Mouse (Mus musculus) myocyte (in vitro differentiated cells): ENCODE data around the gene Gm28230. TPM values are rescaled to one million over a fixed set of nuclear protein-coding genes. Genes with fewer than 3 reads are reported as not detected.

ENCODE experiments used
- H3K27me3 ChIP-seq: one replicate; pipeline ENCODE4 v1.6.1; 2011; ENCODE audit not compliant: control insufficient read depth, insufficient read depth, insufficient read length
- H3K36me3 ChIP-seq: one replicate; pipeline ENCODE4 v1.6.1; 2011; ENCODE audit not compliant: control insufficient read depth, insufficient read depth
- H3K4me2 ChIP-seq: one replicate; pipeline ENCODE4 v1.6.1; 2011; ENCODE audit warnings: low read depth, control low read depth
- H3K4me3 ChIP-seq: one replicate; pipeline ENCODE4 v1.5.1; 2011; ENCODE audit warnings: mild to moderate bottlenecking, control low read depth, moderate library complexity
- H3K79me2 ChIP-seq: one replicate; pipeline ENCODE4 v1.6.1; 2011; ENCODE audit not compliant: control insufficient read depth, insufficient read depth
- H3ac ChIP-seq: one replicate; pipeline ENCODE4 v1.6.1; 2011; ENCODE audit not compliant: control insufficient read depth, insufficient read length
- CEBPB ChIP-seq: IDR thresholded peaks from 2 replicates; pipeline ENCODE4 v1.6.1; 2011; ENCODE audit warnings: mild to moderate bottlenecking, moderate library complexity; ENCODE audit not compliant: poor library complexity, insufficient read depth, severe bottlenecking
- E2F4 ChIP-seq: IDR thresholded peaks from one replicate; pipeline ENCODE4 v1.6.1; 2011; ENCODE audit warnings: mild to moderate bottlenecking, control low read depth, moderate library complexity; ENCODE audit not compliant: insufficient read depth
- MAX ChIP-seq: IDR thresholded peaks from one replicate; pipeline ENCODE4 v1.6.1; 2011; ENCODE audit warnings: low read depth, mild to moderate bottlenecking, control low read depth
- MYOD1 ChIP-seq, 3 experiments: IDR thresholded peaks; one replicate each; pipeline ENCODE4 v1.6.1; 2011; ENCODE audit warnings: control low read depth in 2 of 3, low read depth in 2 of 3, mild to moderate bottlenecking in 2 of 3, moderate library complexity in 1 of 3; ENCODE audit not compliant: insufficient read length in 2 of 3, control insufficient read depth in 1 of 3
- MYOG ChIP-seq, 3 experiments: IDR thresholded peaks; one replicate each; pipeline ENCODE4 v1.6.1; 2011; ENCODE audit warnings: control low read depth in 2 of 3, low read depth in 2 of 3, mild to moderate bottlenecking in 2 of 3; ENCODE audit not compliant: insufficient read length in 2 of 3, control insufficient read depth in 1 of 3, insufficient read depth in 1 of 3
- POLR2A ChIP-seq: IDR thresholded peaks from one replicate; pipeline ENCODE4 v1.6.1; 2011; ENCODE audit warnings: low read depth, mild to moderate bottlenecking, control low read depth, moderate library complexity; ENCODE audit not compliant: insufficient read length
- POLR2AphosphoS2 ChIP-seq: IDR thresholded peaks from one replicate; pipeline ENCODE4 v1.6.1; 2011; ENCODE audit warnings: low read depth, control low read depth; ENCODE audit not compliant: insufficient read length
- REST ChIP-seq: IDR thresholded peaks from one replicate; pipeline ENCODE4 v1.6.1; 2011; ENCODE audit warnings: mild to moderate bottlenecking, control low read depth, moderate library complexity; ENCODE audit not compliant: insufficient read depth, insufficient read length
- SRF ChIP-seq: IDR thresholded peaks from one replicate; pipeline ENCODE4 v1.6.1; 2011; ENCODE audit warnings: low read depth; ENCODE audit not compliant: control insufficient read depth, insufficient read length
- TCF12 ChIP-seq: IDR thresholded peaks from one replicate; pipeline ENCODE4 v1.6.1; 2011; ENCODE audit warnings: mild to moderate bottlenecking, control low read depth; ENCODE audit not compliant: poor library complexity, insufficient read depth, severe bottlenecking
- TCF3 ChIP-seq: IDR thresholded peaks from one replicate; pipeline ENCODE4 v1.6.1; 2011; ENCODE audit warnings: low read depth, control low read depth; ENCODE audit not compliant: insufficient read length
- USF1 ChIP-seq: IDR thresholded peaks from one replicate; pipeline ENCODE4 v1.6.1; 2011; ENCODE audit warnings: low read depth, mild to moderate bottlenecking, control low read depth, moderate library complexity
- polyA plus RNA-seq: library from polyadenylated mRNA; unstranded; fragments of >200 nt; fragmentation: generic; extraction: Trizol; gene quantifications from one replicate; pipeline ENCODE4 v1.2.1, GENCODE M21; 2012; ENCODE audit warnings: missing spikeins

The Gm28230 gene
- polyA plus RNA-seq, 1 experiment, result not detected

DNA sequence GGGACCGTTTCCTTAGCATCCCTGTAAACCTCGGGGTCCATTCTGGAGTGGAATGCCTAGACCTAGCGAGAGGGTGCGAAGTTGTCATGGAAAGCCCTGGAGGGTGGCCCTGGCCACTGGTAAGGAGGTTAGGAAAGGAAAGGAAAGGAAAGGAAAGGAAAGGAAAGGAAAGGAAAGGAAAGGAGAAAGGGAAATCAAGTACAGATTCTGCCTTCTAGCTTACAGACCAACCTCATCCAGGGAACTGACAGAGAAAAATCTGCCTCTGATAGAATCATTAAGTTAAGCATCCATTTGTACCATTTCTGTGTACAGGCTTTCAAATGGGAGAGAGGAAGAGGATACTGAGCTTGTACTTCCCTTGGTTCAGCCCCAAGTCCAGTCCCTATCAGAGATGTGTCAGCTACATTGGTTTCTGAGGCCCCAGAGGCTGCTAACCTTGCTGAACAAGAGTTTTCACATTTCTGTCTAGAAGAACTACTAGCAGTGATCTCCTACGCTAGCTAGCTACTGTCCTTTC is 24.3 kb downstream of the Gm28230 start:
- no peaks in the 10 kb centered on the region for H3K79me2 ChIP-seq
- no peak for TF ChIP-seq MAX
- peaks cover 54% of the 10 kb centered on the region for H3K27me3 ChIP-seq

DNA sequence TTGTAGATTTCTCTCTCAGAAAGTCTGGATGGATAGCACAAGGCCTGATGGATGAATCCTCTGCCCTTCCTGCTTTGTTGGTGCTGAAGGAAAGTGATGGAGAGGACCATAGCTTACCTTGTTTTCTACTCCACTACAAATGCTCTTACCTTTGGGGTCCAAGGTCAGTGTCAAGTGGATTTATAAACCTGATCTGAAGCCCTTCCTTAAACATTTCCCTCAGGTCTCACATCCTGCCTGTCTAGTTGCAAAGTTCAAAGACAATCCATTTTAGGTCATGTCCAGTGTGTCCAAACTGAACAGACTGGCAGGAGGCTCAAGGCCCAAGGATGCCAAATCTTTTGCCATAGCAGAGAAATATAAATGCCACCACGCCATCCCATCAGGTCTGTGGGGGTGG is 25.3 kb downstream of the Gm28230 start:
- H3K4me2 ChIP-seq, result no peak overlapping the region
- TF ChIP-seq USF1 (no peak), E2F4 (no peak), POLR2AphosphoS2 (no peak)
- H3K4me3 ChIP-seq, result no peak overlapping the region
- H3ac ChIP-seq, result no peak overlapping the region
- no peaks in the 10 kb centered on the region for H3K79me2 ChIP-seq
- H3K36me3 ChIP-seq, result no peaks in the 10 kb centered on the region
- H3K27me3 ChIP-seq, result peaks cover 44% of the 10 kb centered on the region

More for the DNA sequence above, 24.3 kb downstream of the Gm28230 start:
- Histone ChIP-seq H3K4me2 (no peak overlapping the region), H3K4me3 (no peak overlapping the region), H3K36me3 (no peaks in the 10 kb centered on the region), H3ac (no peak overlapping the region)

- TF ChIP-seq USF1, result no peak
- TF ChIP-seq SRF, result no peak
- TF ChIP-seq TCF3, result no peak
- TF ChIP-seq TCF12, result no peak
- no peak for TF ChIP-seq MAX
- TF ChIP-seq E2F4, result no peak
- TF ChIP-seq POLR2A, result no peak
- TF ChIP-seq REST, result no peak
- TF ChIP-seq MYOG (IDR thresholded peaks at IDR 0.05; ENCODE audit: control insufficient read depth in 1 of 3, insufficient read depth in 1 of 3, insufficient read length in 2 of 3, low read depth in 2 of 3), result no peak
- no peak for TF ChIP-seq MYOD1 (IDR thresholded peaks at IDR 0.05; ENCODE audit: control insufficient read depth in 1 of 3, insufficient read length in 2 of 3, low read depth in 2 of 3)
- no peak for TF ChIP-seq POLR2AphosphoS2
- no peak for TF ChIP-seq CEBPB
Observed at GRCm38 (mm10) chr2:74752431-74753174, 26.1 kb downstream of the Gm28230 start.

DNA sequence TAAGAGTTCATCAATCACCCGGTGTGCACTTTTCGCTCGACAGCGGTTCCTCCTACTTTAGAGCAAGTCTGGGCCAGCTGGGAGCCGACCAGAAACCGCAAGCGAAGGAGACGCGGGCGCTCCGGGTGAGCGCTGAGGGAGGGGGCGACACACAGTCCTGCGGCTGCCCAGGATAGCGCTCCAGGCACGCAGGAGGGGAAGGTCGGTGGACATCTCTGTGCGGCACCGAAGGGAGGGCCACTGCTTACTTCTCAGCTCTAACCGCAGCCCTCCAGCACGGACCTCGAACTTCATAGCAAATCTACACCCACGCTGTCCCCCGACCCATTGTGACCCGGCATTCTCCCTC is 26.6 kb downstream of the Gm28230 start:
- no peaks in the 10 kb centered on the region for H3K79me2 ChIP-seq
- TF ChIP-seq POLR2A (no peak), REST (no peak), POLR2AphosphoS2 (no peak), MYOG (IDR thresholded peaks at IDR 0.05; ENCODE audit: control insufficient read depth in 1 of 3, insufficient read depth in 1 of 3, insufficient read length in 2 of 3, low read depth in 2 of 3) (no peak), CEBPB (no peak), TCF3 (no peak), TCF12 (no peak), E2F4 (no peak), MYOD1 (IDR thresholded peaks at IDR 0.05; ENCODE audit: control insufficient read depth in 1 of 3, insufficient read length in 2 of 3, low read depth in 2 of 3) (no peak), USF1 (no peak), MAX (no peak), SRF (no peak)
- H3K4me2 ChIP-seq, result no peak overlapping the region
- no peaks in the 10 kb centered on the region for H3K36me3 ChIP-seq
- H3K27me3 ChIP-seq, result peaks cover 40% of the 10 kb centered on the region
- no peak overlapping the region for H3ac ChIP-seq
- no peak overlapping the region for H3K4me3 ChIP-seq

More at GRCm38 (mm10) chr2:74752431-74753174, 26.1 kb downstream of the Gm28230 start:
- Histone ChIP-seq H3K79me2 (no peaks in the 10 kb centered on the region), H3K36me3 (no peaks in the 10 kb centered on the region), H3K4me3 (no peak overlapping the region), H3K27me3 (peaks cover 40% of the 10 kb centered on the region), H3ac (no peak overlapping the region), H3K4me2 (no peak overlapping the region)

DNA sequence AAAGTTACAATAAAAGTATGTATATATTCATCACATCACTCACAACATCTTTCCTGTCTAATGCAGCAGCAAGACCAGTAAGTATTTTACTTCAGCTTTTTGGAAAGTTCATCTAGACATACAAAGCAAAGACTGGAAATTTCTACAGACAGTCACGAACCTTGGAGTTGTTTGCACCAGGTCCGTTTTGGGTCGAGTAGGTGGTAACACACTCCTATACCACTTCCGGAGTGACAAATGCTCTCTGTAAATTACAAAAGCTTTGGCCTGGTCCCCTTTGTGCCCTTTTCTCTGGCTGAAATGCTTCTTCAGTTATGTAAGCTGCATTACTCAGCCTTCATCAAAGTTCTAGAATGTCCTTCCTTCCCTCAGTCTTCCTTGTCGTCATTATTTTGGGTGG is 27.2 kb downstream of the Gm28230 start:
- no peaks in the 10 kb centered on the region for H3K36me3 ChIP-seq

More for the DNA sequence above, 27.2 kb downstream of the Gm28230 start:
- Histone ChIP-seq H3K27me3 (peaks cover 40% of the 10 kb centered on the region), H3K4me2 (no peak overlapping the region), H3K4me3 (no peak overlapping the region), H3ac (no peak overlapping the region), H3K79me2 (no peaks in the 10 kb centered on the region)
- TF ChIP-seq MYOG (IDR thresholded peaks at IDR 0.05; ENCODE audit: control insufficient read depth in 1 of 3, insufficient read depth in 1 of 3, insufficient read length in 2 of 3, low read depth in 2 of 3), result no peak
- no peak for TF ChIP-seq E2F4
- TF ChIP-seq SRF, result no peak
- TF ChIP-seq REST, result no peak
- no peak for TF ChIP-seq CEBPB
- TF ChIP-seq POLR2AphosphoS2, result no peak
- no peak for TF ChIP-seq MAX
- TF ChIP-seq TCF3, result no peak
- TF ChIP-seq TCF12, result no peak
- no peak for TF ChIP-seq POLR2A
- no peak for TF ChIP-seq USF1
- TF ChIP-seq MYOD1 (IDR thresholded peaks at IDR 0.05; ENCODE audit: control insufficient read depth in 1 of 3, insufficient read length in 2 of 3, low read depth in 2 of 3), result no peak
